Mouse (Mus musculus) cerebellum, adult 9-11 months (tissue): ENCODE results near the gene Gm26558.

Experiments
- DNase-seq: peaks from one replicate; pipeline ENCODE4 v3.0.0; 2022

Gene Gm26558

DNA sequence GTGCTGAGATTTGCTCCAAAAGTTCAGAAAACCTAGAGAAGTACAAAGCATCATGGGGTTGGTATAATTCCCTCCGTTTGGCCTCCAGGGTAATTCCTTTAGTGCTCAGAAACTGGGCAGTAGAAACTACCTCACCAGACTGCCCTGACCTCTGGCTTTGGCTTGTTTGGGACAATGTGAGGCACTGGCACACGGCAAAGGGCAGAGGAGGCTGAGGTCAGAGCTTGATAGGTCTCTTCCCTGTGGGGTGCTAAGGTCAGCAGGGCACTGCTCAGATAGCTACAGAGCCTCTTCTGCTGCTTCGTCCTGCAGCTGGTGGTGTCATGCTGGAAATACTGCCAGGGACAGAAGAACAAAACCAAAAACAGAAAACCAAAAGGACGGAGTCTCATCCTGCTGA, 14.2 kb downstream of the Gm26558 start:
- no peak for DNase-seq

DNA sequence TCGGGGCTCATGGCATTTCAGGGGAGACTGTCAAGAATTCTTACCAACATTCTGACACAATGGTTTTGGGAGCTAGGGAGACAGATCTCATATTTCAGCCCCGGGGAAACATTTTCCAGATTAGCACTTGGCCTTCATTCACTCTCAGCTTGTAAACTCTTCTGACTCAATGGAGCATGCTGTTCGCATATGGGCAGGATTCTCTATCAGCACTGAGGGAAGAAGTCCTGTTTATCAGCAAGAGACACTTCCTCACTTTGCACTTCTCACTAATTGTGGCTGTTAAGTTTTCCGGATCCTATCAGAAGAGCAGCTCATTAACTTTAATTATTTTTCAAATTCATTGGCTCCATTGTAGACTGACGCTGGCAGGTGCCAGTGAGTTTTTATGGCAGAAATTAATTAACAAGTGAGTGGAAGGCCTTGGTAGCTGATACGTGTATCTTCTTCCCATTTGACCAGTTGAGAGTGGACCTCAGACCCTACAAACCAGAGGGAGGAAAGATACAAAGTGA, 16.6 kb downstream of the Gm26558 start:
- no peak for DNase-seq

DNA sequence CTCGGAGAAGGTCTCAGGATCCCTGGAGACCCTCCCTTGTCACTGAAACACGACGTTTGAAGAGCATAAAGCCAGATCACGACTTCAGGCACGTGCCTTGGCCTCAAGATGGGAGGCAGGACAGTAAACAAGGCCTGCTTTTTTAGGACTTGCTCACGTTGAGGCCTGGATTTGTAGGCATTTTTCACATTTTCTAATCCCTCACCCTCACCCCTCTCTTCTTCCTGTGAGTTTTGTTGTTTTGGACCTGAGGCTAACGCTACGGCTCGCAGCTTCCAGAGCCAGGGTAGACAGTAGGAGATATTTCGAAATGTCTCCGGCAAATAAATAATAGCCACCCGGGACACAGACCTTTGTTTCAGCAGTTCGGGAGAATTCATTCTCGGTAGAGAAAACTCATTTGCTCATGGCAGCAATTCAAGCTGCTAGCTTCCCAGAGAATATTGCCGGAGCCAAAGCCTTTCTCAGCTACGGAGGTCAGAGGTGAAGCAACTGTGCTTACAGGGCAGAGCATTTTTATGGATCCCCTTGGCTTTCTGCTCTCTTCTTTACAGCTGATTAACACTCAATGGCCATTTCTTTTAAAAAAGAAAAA, 18.8 kb downstream of the Gm26558 start:
- DNase-seq: no peak

DNA sequence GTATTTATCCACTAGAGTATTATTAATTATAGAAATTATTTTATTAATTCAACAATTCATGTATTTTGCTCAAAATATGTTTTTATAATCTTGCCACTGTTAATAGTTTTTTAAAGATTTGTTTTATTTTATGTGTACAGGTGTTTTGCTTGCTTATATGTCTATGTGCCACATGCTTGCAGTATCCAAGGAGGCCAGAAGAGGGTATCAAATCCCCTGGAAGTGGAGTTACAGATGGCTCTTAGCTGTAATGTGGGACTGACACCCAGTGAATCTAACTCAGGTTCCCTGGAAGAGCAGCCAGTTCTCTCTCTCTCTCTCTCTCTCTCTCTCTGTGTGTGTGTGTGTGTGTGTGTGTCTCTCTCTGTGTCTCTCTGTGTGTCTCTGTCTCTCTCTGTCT, 20.9 kb downstream of the Gm26558 start:
- no peak for DNase-seq

DNA sequence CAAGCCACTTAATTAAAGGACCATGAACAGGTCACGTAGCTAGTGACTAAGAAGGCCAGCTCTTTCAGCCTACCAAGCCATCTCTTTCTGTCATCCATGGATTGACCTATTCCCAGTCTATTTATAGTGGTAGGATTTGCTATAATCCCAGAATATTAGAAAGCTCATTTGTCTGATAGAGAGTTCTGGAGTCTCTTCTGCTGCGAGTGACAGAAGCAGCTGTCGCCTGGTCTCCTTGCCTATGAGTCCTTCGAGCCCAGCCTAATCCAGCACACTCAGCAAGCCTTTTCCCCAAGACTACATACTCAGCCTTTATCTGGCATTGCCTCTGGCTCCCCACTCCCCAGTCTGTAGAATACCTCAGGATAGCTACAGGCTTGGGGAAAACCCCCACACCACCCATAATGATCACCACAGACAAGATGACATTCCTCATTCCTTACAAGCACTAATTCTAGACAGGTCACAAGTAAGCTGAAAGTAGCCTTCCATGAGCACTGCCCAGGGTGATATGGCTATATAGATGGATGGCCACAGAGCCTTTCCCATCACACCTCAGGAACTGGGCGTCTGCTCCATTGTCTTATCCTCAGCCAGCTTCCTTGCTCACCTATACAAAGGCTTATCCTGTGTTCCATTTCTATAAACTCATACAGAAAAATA, 27.7 kb downstream of the Gm26558 start:
- DNase-seq: no peak

DNA sequence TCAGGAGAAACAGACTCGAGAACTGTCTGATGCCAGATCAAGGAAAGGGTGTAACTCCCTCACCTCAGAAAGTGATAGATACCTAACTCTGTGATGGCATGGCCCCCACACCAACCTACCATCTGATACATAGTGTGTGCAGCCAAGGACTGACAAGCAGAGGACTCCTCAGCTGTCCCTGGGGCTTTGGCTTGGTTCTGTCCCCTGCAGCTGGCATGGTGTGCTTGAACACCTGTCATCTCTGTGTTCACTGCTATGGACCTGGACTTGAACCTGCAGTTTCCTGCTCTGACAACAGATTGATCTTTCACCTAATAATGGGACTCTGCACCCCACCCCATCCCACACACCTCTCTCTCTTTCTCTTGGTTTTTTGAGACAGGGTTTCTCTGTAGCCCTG, 29.5 kb downstream of the Gm26558 start:
- DNase-seq: no peak

DNA sequence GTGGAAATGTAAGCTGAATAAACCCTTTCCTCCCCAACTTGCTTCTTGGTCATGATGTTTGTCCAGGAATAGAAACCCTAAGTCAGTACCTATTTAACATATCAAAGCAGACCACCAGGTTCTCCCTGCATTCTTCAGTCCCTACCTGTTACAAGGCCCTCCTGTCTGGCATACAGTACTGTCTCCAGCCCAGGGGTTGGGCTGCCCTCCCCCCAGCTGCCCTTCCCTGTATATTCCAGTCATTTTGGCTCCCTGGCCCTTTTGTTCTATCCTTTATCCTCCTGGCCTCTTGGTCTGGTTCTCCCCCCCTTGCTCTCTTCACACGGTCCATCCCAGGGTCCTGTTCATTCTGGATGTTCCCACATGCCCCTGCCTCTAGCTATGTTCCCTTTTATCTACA, 30.6 kb downstream of the Gm26558 start:
- no peak for DNase-seq

DNA sequence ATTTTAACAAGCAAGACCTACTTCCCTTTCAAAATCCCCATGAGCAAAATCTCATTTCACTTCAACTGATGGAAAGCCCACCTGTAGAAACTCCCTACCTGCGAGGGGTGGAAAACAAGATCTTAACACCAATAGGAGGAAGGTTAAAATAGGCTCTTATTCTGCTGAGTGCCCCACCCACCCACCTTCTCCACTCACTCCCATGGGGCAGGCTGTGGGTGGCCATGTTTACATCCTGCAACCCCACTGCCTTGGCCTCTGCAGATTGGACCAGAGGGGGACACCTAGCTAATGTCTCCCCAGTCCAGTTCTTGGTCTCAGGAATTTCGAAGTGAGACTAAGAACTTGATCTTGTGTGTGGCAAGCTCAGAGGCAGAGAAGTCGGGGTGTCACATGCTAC, 32.0 kb downstream of the Gm26558 start:
- DNase-seq: no peak

DNA sequence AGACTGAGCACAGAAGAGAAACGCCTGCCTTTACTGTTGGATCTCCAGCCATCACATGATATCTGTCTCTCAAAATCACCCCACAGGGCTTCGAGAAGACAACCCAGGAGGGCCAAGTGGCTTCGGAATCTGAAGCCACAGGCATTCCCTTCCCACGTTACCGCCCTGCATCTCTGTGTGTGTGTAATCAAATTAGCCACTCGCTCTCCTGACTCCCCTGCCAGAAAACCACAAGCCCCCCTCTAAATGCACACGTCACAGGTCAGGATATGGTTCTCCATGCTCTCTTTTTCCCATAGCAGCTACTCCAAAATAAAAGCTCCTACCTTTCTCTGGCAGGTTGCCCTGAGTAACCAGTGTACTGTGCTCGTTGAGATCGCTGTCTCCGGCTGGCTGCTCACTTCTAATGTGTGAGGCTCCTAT, 32.6 kb downstream of the Gm26558 start:
- DNase-seq: no peak

DNA sequence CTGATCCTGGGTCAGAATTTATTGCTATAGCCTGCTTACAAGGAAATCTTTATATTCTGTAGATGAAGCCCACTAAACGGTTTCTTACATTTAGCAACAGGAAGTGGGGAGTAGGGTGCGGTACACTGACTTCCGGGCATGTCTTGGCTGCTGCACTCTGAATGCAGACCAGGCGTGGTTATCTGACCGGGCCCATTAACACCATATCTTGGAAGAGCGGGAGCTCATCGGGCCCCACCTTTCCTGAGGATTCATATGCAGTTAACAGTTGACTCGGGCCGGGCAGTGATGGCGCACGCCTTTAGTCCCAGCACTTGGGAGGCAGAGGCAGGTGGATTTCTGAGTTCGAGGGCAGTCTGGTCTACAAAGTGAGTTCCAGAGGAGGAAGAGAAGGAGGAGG, 33.5 kb downstream of the Gm26558 start:
- no peak for DNase-seq

DNA sequence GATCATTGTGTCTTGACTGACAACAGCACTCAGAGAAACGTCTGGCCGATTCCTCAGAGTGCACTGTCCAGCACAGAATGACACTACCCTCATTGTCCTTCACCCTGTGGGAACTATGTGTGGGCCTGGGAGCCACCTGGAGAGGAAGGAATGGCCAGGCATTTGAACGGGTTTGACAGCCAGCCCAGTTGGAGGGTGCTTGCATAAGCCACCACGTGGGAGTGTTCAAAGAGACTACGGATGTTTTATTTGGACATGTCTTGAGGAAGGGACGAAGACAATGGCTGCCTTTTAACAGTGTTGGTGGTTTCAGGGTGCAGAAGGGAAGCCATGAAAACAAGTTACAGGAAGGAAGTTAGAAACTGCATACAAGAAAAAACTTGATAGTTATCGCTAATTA, 36.1 kb downstream of the Gm26558 start:
- DNase-seq: no peak

DNA sequence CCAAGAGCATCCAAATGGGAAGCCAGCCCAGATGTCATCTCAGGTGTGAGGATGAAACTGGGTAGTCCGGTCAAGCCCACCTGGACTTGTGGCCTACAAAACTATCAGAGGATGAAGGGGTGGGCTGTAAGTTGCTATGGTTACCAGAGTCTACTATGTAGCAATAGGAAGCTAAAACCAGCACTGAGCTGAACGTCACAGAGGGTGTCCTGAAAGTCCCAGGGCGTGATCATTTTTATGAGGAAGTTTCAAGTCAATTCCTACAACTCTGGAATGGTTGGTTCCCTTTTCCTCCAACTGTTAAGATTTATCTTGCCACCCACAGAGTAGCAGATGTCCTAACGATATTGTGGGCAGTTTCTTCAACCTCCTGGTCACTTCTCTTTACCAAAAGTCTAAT, 39.7 kb downstream of the Gm26558 start:
- DNase-seq: no peak

DNA sequence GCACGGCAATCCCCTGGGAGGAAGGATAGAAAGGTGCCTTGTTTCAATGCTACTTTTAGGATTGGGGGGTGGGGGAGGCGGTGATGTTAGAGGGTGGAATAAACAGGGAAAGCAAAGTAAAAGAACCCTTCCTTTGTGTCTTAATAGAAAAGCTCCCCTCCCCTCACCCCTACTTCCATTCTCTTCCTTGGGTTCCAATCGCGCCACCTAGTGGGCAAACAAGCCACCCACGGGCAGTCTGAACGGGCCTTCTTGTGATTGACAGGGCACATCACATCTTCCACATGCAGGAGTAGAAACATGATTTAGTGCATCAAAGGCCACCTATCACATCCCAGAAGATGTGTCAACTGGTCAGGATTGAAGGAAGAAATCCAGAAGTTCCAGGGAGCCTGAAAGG, 41.7 kb downstream of the Gm26558 start:
- DNase-seq: no peak

DNA sequence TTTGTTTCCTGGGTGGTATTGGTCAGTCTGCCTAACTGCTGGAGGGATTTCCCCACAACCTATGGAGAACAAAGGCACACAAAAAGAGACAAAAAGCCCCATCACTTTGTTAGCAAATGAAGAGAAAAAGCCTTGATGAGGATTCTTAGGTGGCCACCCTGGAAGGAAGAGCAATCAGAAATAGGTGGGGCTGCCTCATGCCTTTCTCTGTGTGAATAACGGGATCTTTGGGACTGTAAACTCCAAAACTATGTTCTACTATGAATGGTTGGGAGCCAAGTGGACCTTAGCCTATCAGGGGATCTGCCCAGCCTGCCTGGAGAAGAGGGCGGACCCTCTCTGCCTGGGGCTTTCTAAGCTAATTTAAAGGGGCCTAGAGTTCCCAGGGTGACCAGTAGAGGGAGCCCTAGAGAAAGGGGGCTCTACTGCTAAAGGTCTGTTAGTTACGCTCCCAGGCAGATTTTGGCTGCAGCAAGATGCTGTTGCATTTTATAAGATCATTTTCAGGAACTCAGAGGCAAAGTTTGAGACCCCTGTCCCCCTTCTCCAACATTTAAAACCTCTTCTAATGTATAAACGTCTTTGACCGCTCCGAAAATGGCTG, 42.6 kb downstream of the Gm26558 start:
- DNase-seq: no peak

DNA sequence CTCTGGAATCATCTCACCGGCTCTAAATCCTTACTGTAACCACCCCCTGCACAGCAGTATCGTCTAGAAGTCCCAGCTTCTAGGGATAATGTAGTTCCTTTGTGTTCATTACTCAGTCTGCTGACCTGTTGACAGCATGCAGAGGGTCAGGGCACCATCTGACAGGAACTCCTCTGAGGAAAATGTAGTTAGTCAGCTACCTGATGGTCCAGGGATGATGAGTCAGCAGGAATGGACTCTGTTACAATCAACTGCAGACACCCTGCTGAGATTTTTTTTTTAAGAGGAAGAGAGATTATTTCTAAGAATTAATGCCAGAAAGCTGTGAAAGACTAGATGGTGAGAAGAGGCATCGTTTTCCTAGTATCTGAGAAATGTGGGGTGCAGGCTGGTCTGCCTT, 45.3 kb downstream of the Gm26558 start:
- no peak for DNase-seq

DNA sequence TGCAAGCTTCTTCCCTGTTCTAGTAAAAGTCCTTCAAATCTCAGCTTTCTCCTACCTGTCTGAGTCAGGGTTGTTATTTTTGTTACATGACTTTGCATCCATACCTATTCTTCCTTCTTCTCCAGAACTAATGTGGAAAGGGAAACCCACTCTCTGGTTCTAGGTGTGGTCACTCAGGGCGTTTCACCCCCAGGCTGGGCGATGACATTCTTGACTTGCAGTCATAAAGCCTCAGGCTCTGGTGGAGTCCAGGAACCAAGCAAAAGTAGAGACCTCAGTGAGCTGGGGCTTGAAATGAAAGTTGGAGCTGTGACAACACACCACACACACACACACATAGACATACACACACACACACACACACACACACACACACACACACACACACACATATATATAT, 45.8 kb downstream of the Gm26558 start:
- no peak for DNase-seq

DNA sequence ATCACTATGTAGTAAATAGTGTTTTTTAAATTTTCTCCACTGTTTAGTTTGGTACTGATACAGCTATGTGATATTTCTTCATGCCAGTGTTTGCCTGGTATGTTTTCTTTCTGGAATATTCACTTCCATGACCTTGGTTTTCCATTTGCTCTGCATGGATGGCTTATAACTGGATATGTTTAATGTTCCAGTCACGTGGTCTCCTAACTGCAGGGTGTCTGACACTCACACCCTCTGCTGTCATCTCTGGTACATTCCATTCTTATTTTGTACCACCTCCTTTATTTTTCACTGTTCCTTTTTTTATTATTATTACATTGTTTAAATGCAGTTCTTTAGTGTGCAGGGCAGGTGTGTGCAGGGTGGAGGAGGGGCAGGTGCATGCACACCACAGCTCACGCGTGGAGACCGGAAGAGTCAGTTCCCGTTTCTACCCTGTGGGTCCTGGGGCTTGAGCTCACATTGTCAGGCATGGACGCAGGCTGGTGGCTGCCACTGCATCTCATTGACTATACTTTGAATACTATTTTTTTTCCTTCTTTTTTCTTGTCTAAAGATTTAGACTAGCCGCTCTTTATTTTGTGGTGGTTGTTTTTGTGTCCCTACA, 47.1 kb downstream of the Gm26558 start:
- DNase-seq: no peak
